Mouse (Mus musculus) megakaryocyte-erythroid progenitor cell, adult 5-6 weeks (primary cell): ENCODE measurements at regions not wholly inside any gene's neighbourhood (a gene's known extent, or its start where the extent isn't known, plus 50 kb on each side); places are given as distances from the start of the nearest gene placed in this dataset.
A peak's percentile ranks its signal among the peaks of the same experiment; 100 is the strongest.
"Not testable (repeated sequence)": the region's sequence is repeated elsewhere in the genome, so short reads cannot be mapped to it uniquely, and the experiment has no call there.

ENCODE experiments used
- ATAC-seq: replicated peaks from 2 replicates; pipeline ENCODE4 v1.8.0; 2016; ENCODE audit warnings: mild to moderate bottlenecking, inconsistent platforms; ENCODE audit not compliant: severe bottlenecking, poor library complexity, low FRiP score, low TSS enrichment

GRCm38 (mm10) chrX:19341231-19342007 lies 139.7 kb downstream of the Tex13c3 start:
- not testable (repeated sequence) for ATAC-seq

- ATAC-seq, result no peak
Measured at GRCm38 (mm10) chrX:19313286-19313685, 167.8 kb downstream of the Tex13c3 start.

GRCm38 (mm10) chrX:19311809-19312559 lies 169.1 kb downstream of the Tex13c3 start:
- ATAC-seq, result no peak

GRCm38 (mm10) chrX:19311377-19311776 lies 169.7 kb downstream of the Tex13c3 start:
- no peak for ATAC-seq

- no peak for ATAC-seq
Measured at GRCm38 (mm10) chrX:19288171-19288570, 192.9 kb downstream of the Tex13c3 start.

- no peak for ATAC-seq
Measured at GRCm38 (mm10) chrX:19286431-19286830, 194.7 kb downstream of the Tex13c3 start.

GRCm38 (mm10) chrX:19285773-19286172 lies 195.3 kb downstream of the Tex13c3 start:
- ATAC-seq, result peak; percentile 67

- no peak for ATAC-seq
Measured at GRCm38 (mm10) chrX:19283078-19283477, 198.0 kb downstream of the Tex13c3 start.

GRCm38 (mm10) chrX:19264237-19264636 lies 216.9 kb downstream of the Tex13c3 start:
- ATAC-seq, result no peak

- peak; percentile 65 for ATAC-seq
Measured at GRCm38 (mm10) chrX:19246777-19247619, 234.1 kb downstream of the Tex13c3 start.

- ATAC-seq, result peak; percentile 91
Measured at GRCm38 (mm10) chrX:19237738-19238261, 243.3 kb downstream of the Tex13c3 start.

GRCm38 (mm10) chrX:19237048-19237737 lies 243.9 kb downstream of the Tex13c3 start:
- peak; percentile 69 for ATAC-seq

- ATAC-seq, result no peak
Measured at GRCm38 (mm10) chrX:19235449-19235848, 245.7 kb downstream of the Tex13c3 start.

GRCm38 (mm10) chrX:19231823-19232222 lies 249.3 kb downstream of the Tex13c3 start:
- ATAC-seq, result no peak

GRCm38 (mm10) chrX:19223336-19223735 lies 257.8 kb downstream of the Tex13c3 start:
- ATAC-seq, result no peak

GRCm38 (mm10) chrX:19220785-19221496 lies 260.2 kb downstream of the Tex13c3 start:
- ATAC-seq, result no peak

- ATAC-seq, result peak; percentile 99
Measured at GRCm38 (mm10) chrX:19219727-19220126, 261.4 kb downstream of the Tex13c3 start.

- ATAC-seq, result peak; percentile 21; the same call in 1 of the 2 replicates
Measured at GRCm38 (mm10) chrX:19219301-19219700, 261.8 kb downstream of the Tex13c3 start.
